Mouse (Mus musculus): Measurements from ENCODE around the gene Sdhc.
A peak's percentile ranks its signal among the peaks of the same experiment; 100 is the strongest.
"Not testable (repeated sequence)": the region's sequence is repeated elsewhere in the genome, so short reads cannot be mapped to it uniquely, and the experiment has no call there.

The Sdhc gene

DNA sequence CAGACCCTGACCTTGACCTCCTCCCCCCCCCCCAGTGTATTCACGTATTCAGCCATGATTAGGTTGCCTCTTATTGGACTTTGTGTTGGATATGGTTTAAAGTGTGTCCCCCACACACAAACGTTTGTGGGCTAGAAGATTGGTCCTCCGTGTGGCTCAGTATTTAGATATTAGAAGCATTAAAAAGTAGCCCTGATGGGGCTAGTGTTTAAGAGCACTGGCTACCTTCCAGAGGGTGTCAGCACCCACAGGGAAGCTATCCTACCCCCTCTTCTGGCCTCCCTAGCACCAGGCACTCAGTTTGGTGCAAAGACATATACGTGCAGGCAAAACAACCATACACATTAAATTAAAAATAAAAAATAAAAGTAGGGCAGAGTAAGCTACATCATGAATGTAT, 37.4 kb downstream of the Sdhc start:
- no peak for DNase-seq (ENCODE audit: low spot score)

DNA sequence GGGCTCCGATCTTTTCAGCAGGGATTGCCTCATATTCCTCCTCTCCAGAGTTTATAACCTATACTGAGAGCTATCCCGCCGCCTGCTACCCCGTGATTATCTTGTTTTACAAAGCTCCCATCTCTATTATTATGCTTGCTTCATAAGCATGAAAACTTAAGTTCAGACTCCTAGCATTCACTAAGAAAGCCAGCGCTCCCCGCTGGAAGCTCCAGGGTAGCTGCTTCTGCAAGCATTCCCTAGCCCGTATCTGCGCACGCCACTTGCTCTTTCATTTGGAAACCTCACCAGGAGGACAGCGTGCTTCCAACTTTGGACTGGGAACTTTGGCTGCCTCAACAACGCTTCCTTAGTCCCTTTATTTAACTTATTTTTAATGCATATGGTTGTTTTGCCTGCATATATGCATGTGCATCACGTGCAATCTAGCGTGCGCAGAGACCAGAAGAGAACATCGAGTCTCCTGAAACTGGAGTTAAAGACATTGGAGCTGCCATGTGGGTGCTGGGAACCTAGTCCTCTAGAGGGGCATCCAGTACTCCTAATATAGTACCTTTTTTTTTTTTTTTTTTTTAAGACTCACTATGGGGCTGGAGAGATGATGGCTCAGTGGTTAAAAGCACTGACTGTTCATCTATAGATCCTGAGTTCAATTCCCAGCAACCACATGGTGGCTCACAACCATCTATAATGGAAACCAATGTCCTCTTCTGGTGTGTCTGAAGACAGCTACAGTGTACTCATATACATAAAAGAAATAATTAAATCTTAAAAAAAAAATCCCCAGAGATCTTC, 38.4 kb downstream of the Sdhc start:
- peak; percentile 45 for DNase-seq (ENCODE audit: low spot score)

GRCm38 (mm10) chr1:171111020-171111780, 39.2 kb downstream of the Sdhc start:
- peak; percentile 87 for DNase-seq (ENCODE audit: low spot score)

GRCm38 (mm10) chr1:171110659-171111019, 39.8 kb downstream of the Sdhc start:
- DNase-seq (ENCODE audit: low spot score): peak; percentile 35

DNA sequence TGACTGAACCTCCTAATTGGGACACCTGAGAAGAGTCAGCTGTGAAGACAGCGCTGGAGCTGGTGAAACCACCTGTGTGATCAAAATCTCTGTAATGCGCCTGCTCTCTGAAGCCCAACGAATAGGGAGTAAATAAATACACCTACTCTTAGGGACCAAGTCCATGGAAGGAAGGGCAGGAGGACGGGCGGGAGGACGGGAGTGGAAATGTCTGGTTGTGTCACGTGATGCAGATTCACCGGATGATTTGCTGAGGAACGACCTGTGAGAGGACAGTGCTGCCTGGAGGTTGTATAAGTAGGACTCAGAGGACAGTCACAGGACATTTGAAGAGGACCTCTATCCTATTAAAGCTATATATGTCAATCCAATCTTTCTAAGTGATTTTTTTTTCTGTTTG, 40.8 kb downstream of the Sdhc start:
- DNase-seq (ENCODE audit: low spot score): no peak

DNA sequence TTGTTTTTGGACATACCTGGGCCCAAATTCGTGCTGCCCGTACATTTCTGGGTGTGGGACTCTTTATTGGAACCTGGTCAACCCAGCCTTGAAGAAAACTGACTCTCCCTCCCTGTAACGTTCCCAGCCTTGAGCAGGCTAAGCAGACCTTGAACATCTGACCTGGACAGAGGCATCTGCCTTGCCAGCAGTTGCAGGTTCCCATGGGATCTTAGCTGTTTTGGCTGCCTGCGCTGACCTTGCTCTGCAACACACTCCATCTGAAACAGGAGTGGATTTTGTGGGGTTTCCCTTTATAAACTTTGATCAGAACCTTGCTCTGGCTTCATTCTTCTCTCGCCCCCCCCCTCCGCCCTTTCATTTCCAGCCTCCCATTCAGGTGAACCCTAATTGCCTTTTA, 45.2 kb downstream of the Sdhc start:
- no peak for DNase-seq (ENCODE audit: low spot score)

DNA sequence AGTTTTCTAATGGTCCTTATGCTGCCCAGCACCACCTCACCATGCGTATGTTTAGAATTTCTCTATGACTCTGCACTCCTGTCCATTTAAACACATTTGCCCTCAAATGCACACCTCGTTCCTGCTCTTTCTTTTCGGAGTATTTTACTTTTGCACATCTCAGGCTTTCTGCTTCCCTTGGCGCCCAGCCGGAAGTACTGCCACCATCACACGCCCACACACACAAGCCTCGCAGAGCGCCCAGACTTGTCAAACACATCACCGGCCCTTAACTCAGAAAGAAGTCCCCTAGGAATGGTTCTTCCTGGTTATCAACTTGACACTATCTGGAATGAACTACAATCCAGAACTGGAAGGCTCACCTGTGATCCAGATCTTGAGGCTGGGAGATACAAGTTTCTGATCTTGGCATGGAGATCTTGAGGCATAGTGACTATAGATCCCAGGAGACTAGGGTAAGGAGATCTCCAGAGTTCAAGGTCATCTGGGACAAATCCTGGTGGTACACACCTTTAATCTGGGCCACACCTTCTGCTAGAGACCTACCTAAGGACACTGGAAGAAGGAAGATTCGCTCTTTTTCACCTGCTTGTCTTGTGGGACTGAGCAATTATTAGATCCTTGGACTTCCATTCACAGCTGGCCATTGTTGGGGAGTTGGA, 47.1 kb downstream of the Sdhc start:
- no peak for DNase-seq (ENCODE audit: low spot score)

DNA sequence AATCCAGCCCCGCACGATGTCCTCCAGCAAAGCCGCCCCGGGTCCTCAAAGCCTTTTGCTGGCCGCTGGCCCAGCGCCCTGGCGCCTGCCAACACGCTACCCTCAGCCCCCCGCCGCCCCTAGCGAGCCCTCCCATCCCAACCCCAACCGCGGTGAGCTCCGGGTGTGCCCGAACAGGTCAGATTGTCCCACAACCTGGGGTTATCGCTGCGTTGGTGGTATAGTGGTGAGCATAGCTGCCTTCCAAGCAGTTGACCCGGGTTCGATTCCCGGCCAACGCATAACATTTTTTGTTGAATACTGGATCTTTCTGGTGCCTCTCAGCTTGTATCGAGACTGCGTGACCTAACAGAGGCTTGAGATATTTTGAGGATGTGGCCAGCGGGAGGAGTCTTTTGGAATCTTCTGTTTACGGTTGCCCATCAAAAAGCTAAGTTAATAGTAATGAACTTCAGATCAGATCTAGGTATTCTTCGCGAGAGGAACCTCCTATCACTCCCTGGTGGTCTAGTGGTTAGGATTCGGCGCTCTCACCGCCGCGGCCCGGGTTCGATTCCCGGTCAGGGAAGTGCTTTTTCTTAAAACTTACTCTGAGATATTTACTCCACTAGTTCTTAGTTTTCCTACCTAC, 47.7 kb downstream of the Sdhc start:
- peak; percentile 84 for DNase-seq (ENCODE audit: low spot score)

- peak; percentile 89 for DNase-seq (ENCODE audit: low spot score)
These were observed 48.5 kb downstream of the Sdhc start for GRCm38 (mm10) chr1:171101733-171102546.

- DNase-seq (ENCODE audit: low spot score): no peak
These were observed 49.4 kb downstream of the Sdhc start for GRCm38 (mm10) chr1:171101033-171101432.

DNA sequence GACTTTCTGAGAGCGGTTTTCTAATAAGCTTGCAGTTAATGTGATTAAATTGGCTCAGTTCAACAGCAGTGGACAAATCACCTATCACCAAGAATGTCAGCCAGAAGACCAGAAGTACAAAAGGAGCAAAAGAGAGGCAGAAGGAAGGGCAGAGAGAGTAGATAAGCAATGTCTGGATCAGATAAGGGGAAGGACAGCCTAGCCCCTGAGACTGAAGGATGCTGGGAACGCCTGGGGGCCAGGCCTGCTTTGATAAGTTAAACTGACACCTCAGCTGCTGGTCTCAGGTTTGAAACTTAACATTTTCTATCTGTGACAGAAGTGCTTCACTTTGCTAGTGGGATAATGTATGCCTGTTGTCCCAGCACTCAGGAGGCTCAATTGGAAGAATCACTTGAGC, 52.8 kb downstream of the Sdhc start:
- no peak for DNase-seq (ENCODE audit: low spot score)

DNA sequence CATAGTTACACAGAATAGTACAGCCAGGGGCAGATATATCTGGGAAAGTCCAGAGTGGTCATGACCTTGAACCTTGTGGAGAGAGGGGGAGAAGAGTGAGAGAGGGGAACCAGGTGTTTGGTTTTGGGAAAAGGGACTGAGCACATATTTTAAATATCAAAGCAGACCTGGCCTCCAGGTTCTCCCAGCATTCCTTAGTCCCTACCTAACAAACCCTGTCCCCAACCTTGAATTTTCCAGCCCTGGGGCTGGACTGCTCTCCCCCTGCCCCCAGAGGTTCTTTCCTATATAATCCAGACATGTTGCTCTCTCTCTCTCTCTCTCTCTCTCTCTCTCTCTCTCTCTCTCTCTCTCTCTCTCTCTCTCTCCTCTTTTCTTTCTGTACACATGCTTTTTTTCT, 53.3 kb downstream of the Sdhc start:
- DNase-seq (ENCODE audit: low spot score): no peak

DNA sequence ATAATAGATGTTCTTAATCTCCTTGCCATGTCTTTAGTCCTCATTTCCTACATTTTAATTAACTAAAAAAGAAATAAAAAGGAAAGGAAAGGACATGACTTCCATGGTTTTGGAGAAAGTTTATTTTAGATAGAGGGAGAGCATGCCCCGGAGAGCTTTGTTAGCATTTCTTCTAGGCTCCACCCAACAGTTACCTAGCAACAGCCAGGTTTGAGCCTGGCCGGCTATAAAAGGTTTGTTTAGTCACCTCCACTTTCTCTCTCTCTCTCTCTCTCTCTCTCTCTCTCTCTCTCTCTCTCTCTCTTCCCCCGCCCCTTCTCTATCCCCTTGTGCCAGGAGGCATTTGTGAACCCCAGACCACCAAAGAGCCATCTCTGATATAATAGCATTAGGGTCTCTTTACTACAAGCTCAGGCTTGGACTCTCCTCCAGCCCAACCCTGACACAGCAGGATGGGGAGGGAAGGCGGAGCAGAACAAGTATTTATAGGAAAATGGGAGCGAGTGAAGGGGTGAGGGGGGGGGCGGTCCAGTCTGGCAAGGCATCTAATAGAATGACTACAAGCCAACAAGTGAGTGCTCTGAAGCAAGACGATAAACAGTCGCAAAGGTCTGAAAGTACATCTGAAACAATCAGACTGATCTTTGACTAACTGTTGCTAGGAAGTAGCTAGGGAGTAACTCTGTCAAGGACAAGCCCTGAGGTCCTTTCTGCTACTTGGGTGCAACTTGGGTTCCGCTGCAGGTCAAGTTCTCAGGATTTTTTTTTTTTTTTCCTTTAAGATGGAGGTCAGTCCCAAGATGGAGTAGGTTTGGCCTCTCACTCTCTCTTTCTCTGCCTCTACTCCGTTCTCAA, 54.1 kb downstream of the Sdhc start:
- DNase-seq (ENCODE audit: low spot score): no peak

DNA sequence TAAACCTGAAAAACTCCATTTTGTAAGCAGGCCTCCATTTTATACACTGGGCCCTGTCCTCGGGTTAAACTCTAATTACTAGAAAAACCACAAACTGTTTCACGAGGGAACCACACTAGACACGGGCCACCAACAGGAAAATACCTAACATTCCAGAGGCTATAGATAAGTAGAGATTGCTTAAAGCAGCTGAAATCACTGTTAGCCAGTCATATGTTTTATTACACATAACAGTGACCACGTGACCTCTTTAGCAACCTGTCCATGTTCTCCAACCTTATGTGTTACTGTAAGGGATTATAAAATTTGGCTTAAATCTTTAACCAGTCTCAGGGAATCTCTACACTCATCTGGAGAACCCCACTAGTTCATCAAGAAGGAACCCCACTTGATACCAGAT, 56.0 kb downstream of the Sdhc start:
- no peak for DNase-seq (ENCODE audit: low spot score)

DNA sequence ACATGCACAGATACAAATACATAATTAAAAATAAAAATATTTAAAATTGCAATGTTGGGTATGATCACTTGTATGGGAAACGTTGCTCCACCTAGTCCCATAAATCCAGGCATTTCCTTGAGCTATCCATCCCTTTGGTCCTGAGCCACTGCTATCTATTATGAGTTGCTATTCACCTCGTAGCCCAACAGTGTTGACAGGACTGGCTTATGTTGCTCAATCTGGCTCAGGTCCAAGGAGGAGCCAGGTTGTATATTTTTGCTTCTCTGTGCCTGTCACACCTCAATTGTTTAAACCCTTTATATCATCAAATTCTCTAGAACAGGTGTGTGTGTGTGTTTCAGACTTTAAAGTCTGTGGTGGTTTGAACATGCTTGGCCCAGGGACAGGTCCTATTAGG, 59.6 kb downstream of the Sdhc start:
- no peak for DNase-seq (ENCODE audit: low spot score)

DNA sequence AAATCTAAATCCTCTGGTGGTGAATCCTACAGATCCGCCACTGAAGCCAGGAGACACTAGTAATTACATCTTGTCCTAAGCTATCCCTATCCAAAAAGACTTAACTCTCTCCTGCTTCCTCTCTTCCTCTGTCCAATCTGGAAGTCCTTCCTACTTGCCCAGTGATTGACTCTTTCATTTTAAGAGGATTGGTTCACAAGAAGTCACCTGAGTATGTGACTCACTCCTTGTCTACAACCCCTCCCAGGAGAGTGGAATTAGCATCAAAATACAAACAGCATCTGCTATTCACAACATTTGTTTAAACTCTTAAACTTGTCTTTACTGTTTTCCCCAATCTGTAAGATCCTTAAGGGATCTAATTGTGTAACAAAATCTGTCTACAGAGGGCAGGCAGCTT, 60.5 kb downstream of the Sdhc start:
- DNase-seq (ENCODE audit: low spot score): no peak

DNA sequence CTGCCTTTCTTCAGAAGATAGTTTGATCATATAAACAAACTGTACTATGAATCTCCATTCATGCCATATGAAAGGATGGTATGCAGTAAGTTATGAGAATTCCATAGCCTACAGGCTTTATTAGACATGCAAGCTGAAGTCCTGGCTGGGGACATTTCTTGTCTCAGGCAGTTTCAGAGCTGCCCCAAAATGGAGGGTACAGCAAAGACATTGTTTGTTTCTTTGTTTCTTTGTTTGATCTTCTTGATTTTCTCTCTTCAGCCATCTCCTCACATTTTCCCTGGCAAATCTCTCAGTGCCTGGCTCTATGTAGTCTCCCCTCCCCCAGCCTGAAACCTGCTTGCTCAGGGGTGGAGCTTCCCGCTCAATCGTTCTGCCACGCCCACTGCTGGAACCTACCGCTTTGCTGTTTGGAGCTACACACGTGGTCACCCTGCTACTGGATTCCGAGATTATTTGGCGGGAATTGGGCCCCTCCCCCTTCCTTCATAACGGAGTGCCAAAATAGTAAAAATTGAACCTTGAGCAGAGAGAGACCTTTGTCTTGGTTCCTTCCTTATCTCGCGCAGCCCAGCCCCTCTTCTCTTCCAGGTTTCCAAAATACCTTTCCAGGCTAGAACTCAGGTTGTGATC, 62.0 kb downstream of the Sdhc start:
- not testable (repeated sequence) for DNase-seq (ENCODE audit: low spot score)

DNA sequence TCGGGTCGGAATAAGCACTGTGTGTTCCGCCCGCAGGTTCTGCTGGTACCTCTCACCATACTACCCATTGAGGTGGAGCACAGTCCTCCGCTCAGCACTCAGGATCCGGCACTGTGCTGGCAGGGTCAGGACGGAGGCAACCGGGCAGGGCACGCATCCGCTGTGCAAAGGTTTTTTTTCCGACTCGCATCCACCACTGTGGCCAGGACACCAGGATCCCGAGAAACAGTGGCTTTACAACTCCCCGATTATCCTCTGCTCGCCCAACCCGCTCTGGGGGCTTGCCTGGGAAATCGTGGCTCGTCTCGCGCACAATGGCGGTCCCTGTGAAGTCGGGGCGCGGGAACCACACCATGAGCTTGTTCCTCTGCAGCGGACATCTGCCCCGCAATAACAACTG, 64.7 kb downstream of the Sdhc start:
- DNase-seq (ENCODE audit: low spot score): no peak

- not testable (repeated sequence) for DNase-seq (ENCODE audit: low spot score)
These were observed 68.7 kb downstream of the Sdhc start for GRCm38 (mm10) chr1:171081512-171082231.

DNA sequence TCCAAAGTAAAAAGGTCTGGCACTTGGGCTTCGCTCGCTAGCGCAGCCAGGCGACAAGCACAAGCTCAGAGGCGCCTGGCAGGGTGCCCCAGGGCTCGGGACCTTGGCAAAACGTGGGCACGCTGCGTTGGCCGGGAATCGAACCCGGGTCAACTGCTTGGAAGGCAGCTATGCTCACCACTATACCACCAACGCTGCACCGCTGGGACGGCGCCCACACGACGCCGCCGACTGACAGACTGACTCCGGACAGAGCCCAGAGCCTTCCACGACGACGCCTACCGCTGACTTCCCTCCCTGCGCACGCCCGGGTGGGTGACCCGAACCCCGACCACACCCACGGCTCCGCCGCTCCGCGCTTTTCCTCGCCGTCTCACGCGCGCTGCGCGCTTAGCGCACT, 70.6 kb downstream of the Sdhc start:
- not testable (repeated sequence) for DNase-seq (ENCODE audit: low spot score)

All from ovary, postnatal 10 days (tissue).